Mouse (Mus musculus) G1E-ER4 (cell line): ENCODE measurements around the gene Gm6793. TPM values are rescaled to one million over a fixed set of nuclear protein-coding genes. Genes with fewer than 3 reads are reported as not detected.

Experiments
- GATA1 ChIP-seq: IDR thresholded peaks from one replicate; pipeline ENCODE4 v1.8.0; 2012; ENCODE audit warnings: low read length, inconsistent platforms
- polyA plus RNA-seq: library from polyadenylated mRNA; stranded (reverse); fragments of >175 nt; gene quantifications from 2 replicates; pipeline ENCODE4 v1.2.3, GENCODE M21; 2012

The Gm6793 gene
- polyA plus RNA-seq, 1 experiment: 0.06 TPM

DNA sequence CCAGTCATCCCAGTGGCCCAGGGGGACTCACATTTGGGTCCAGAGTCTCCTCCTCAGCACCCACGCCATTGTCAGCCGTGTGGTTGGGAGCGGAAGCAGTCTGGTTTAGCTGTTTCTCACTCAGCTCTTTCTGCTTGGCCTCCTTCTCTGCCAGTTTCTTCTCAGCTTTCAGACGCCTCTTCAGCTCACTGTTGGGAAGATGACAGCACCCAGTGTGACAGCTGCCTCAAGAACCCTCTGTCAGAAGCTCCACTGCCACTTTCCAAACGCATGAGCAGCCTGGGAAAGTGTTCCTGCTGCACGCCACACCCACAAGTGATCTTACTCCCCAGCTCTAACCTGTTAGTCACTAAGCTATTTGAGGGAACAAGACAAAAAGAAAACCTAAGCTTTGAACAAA lies 9.2 kb downstream of the Gm6793 start:
- no peak for TF ChIP-seq GATA1

DNA sequence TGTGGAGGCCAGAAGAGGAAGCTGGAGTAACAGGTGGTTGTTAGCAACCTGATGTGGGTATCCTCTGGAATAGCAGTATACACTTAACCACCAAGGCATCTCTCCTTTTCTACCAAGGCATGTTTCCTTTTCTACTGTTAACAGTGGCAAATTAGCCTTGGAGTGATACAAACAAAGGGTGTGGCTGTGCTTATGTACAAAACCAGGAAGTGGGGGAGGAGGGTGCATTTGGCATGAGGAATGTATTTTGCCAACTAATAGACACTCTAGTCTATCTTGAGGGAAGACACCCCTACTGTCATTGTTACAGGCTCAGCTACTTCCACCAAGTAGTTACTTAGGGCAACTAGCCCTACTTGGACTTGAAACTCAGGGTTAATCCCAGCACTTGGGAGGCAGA lies 10.1 kb downstream of the Gm6793 start:
- TF ChIP-seq GATA1: no peak

DNA sequence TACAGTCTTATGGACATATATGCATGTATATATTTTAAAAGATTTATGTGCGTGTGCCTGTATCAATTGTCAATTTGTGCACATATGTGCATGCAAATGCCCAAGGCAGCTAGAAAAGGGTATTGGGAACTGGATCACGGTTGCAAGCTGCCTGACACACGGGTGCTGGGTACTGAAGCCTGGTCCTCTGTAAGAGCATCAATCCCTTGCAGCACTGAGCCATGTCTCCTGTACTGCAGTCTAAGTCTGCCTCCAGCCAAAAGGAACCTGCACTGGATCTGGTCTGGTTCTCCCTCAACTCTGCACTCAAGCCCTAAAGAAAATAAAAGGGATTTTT lies 22.2 kb downstream of the Gm6793 start:
- TF ChIP-seq GATA1: no peak

DNA sequence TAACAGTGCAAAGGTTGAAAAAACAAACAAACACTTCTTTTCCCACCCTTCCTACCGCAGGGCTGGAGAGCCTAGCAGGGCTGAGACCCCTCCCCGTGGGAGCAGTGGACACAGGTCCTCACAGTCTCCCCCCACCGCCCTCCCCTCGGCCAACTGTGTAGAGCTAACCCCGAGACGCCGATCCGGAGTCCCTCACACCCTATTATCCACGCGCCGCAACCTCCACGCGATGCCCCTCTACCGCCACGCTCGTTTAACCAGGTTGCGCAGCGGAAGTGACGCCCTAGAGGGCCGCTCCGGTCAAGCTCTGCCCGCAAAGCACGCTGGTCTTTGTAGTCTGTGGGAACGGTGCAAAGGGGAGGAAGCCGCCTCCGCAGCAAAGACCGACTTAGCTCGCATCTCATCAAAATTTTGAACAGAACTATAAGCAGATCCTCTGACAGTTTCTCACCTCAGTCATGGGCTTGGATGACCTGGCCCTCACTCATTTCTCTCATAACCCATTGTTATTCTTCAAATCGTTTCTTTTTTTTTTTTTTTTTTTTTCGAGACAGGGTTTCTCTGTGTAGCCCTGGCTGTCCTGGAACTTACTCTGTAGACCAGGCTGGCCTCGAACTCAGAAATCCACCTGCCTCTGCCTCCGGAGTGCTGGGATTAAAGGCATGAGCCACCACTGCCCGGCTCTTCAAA lies 22.7 kb downstream of the Gm6793 start, which contains the start of gene Adat1:
Gene Adat1, minus strand, starts transcription at position 290 of the 690 bp plus-strand sequence.
- TF ChIP-seq GATA1: no peak

DNA sequence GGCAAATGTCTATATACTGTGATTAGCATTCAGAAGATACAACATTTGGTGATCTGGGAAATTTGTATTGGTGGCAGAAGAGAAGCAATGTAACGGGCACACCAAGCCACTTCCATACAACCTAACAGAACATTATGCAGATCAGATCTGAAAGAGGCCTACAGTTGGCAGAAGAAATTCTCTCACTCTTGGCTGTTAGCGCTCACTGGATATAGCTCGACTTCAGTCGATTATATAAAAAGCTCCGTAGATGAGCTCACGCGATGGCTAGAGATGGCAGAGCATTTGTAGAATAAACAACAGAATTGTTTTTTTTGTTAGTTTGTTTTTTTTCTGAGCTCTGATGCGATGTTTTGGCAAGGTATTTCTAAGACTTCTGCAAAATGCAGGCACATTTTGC lies 23.6 kb downstream of the Gm6793 start:
- TF ChIP-seq GATA1: no peak

DNA sequence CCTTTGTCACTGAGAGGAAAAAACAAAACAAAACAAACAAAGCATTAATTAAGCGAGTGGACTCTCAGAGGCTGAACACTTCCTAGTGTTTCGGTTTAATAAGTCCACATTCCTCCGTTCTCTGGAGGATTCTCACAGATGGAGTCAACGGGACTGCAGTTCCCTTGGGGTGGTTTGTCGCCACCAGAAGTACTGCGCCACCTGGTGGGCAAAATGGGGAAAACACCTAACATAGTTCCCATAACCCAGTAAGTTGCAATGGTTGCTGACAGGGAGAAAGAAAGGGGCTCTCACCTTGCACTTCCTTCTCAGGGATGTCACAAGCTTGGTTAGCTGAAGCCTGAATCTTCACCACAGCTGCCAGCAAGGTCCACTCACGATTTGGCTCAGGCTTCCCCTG lies 24.9 kb downstream of the Gm6793 start:
- TF ChIP-seq GATA1: no peak

DNA sequence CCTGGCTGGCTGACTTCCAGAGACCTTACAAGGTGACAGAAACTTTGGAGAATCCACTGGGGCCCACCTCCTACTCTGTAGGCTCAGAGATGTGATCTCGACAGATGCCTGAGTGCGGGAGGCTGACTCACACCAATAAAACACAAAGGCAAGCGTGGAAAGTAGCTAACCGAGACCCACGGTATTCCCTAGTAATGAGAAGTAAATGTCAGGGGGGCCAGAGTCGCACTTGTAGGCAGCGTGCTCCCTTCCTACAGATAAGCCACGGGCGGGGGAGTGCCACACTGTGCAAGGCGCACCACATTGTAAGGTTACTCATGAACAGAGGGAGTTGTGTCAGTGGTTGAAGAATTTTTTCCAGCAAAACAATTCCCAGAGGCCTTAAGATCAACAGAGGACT lies 30.3 kb downstream of the Gm6793 start:
- TF ChIP-seq GATA1: no peak

DNA sequence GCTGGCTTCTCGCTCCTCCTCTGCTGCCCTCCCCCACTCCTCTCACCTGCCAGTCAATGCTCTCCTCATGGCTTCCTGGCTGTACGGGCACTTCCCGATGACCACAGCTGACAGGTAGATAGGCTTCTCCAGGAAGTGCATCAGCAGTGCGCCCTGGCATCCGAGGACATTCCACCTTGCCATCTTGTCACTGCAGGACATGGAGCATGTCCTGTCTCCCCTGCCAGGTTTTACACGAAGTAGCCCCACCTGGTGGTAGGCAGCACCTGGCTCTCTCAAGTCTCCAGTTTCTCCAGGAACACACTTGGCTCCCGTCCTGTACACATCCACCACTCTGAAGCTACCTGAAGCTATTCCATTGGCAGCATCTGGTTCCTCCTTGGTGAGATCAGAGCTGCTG lies 32.7 kb downstream of the Gm6793 start:
- no peak for TF ChIP-seq GATA1

DNA sequence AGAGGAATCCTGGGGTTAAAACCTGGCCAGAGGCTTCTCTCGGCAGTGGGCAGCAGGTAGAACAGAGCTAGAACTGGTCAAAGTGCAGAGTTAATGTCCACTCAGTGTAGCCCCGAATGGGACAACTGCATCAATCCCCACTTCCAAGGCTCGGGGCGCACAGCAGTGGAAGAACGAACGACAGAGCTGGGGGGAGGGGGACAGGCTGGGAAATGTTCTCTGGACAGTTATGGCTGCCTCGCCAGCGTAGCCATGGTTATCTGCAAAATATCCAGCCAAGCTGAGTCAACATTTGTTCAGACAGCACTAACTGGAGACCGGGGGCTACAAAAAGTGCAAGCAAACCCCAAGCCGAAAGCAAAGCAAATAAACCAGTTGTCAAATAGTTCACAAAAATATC lies 36.7 kb downstream of the Gm6793 start:
- no peak for TF ChIP-seq GATA1

DNA sequence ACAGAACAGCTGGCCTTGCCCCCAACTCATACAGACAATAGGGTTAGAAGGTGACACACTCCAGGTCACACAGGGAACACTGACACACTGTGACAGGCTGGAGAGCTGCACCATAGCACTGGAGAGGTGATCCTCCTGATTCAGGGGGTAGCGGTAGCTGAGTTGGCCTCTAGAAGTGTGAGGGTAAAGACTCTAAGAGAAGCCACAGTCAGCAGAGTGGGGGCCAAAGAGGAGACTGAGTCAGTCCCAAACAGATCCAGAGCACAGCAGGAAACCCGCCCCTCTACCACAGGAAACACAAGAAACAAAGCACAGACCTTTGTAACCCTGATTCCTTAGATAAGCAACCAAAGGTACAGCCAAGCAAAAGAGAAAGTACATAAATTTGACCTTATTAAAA lies 38.5 kb downstream of the Gm6793 start:
- no peak for TF ChIP-seq GATA1

DNA sequence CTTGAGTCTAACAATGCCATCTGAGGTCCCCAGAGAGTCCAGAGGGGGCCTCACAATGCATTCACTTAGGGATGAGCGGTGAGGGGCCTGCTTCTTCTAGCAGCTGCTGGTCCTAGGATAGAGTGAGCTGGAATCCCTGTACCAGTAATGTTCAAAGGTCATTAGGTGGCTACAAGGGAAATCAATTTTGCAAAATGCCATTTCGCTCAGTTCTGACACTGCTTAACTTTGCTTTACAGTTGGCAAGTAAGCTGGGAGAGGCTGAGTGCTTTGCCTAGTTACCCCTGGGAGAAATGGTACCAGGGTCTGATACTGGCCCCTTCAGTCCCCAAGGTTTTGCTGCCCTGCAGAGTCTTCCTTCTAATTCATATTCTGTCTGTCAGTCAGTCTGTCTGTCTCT lies 39.1 kb downstream of the Gm6793 start:
- no peak for TF ChIP-seq GATA1

DNA sequence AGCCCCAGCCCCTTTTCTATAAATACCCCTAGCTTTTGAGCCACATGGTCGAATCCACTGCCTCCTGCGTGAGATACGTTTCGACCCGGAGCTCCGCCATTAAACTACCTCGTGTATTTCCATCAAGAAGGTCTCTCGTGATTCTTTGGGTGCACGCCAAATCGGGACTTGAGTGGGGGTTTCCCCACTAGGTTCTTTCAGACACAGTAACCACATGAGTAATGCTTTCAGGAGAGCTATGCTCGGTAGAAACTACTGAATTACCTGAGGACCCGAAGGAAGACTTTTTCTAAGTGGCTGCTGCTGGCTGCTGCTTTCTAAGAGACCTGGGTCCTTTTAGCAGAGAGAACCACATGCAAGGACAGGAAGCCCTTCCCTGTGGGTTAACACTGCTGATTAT lies 40.7 kb downstream of the Gm6793 start:
- TF ChIP-seq GATA1: no peak

DNA sequence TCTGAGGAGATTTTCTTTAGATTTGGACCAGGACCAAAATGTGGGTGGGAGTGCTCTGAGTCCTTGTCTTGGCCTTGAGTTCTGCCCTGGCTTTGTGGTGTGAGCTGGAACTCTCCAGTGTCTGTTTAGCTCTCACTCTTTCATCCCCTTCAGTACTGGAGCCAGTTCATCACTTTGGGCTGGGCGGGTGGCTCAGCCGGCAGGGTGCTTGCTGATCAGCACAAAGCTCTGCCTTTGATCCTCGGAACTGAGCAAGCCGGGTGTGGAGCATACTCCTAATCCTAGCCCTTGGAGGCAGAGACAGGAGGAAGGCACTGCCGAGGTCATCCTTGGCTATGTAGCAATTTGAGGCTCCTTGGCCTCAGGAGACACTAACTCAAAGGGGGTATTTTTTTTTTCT lies 45.8 kb downstream of the Gm6793 start:
- no peak for TF ChIP-seq GATA1

DNA sequence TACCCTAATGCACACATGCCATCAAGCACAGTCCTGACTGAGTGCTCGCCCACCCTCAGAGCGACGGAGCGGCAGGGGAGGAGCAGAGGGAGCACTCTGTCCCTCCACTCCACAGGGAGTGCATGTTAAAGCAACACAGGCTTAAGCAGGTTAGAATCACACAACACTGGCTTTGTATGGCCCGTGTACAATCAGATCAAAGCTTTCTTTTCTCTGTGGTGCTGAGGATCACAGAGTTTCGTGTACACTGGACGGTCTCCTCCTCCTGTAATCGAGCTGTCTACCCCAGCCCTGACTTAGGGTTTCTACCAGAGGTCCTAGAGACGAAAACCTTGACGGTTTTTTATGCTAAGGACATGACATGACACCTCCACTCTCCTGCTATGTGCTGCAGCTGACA lies 46.3 kb downstream of the Gm6793 start:
- TF ChIP-seq GATA1: no peak

DNA sequence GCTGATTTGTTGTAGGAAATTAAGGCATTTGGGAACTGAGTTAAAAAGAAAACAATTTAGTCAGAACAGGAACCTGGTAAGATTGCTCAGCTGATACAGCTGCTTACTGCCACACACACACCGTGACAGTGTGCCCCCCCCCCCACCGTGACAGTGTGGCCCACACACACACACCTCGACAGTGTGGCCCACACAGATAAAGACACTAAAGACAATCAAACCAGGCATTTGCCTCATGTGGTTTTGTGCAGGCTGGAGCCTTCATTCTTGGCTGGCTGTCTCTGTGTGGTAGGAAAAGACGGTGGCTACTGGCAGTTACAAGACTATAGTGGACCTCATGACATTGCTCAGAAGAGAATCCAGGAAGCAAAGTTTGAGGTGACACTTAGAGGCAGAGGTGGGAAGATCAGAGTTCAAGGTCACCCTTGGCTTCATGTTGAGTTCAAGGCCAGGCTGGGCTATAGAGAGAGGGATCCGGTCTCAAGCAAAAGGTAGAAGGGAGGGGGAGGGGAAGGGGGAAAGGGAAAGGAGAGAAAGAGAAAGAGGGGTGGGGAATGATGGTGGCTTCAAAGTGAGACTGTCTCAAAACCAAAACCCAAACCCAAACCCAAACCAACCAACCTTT lies 47.5 kb downstream of the Gm6793 start:
- peak; percentile 49 for TF ChIP-seq GATA1

DNA sequence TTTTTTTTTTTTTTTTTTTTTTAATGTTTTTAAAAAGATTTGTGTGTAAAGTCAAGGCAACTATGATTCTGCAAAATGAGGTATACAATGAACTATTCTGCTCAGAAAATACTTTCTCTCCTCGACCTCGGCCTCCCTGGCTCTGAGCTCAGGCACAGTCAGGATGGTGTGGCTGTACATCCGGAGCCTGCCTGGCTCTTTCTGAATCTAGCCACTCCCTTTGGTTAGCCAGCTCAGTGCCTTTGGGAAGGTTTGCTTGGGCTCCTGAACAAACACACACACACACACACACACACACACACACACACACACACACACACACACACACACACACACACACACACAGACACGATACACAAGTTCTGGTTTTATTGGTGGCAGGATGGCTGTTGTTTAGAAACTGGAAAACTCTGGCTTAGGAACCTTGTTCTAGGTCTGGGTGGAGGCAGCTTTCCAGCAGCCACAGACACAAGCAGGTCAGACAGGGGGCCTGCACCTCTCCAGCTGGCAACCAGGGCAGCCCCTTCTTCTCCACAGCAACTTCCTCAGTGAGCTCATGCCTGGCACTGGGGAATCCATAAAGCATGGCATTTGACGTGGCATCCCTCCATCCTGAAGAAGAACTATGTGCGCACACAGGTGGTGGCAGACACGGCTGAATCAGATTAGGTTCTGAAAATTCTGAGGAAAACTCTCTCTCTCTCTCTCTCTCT lies 49.8 kb downstream of the Gm6793 start:
- no peak for TF ChIP-seq GATA1

DNA sequence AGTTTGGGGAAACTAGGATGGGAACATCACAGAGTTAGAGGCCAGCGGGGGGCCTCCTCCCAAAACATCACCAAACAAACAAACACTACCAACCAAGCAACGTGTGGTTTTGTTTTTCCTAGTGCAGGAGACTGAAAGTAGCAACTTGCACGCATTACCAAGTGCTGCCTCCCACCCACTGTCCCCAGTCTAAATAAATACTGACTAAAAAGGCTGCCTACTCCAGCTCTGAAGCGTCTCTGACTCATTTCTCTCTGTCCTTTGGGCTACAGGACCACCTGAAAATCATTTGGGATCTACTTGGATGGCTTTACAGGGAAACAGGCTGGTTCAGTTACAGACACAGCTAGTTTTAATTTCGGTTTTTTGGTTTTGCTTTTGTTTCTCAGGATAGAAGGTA lies 50.5 kb downstream of the Gm6793 start:
- TF ChIP-seq GATA1: no peak
